Mouse (Mus musculus) heart, postnatal 36 days (tissue): Measurements from ENCODE around the gene Inafm2. TPM values are rescaled to one million over a fixed set of nuclear protein-coding genes. Genes with fewer than 3 reads are reported as not detected.

Experiments used
- DNase-seq, 2 experiments: peaks; one replicate each; pipeline ENCODE4 v3.0.0; 2021 to 2022
- intact Hi-C: fragments of 180-260 bp; cut with DNase I; formaldehyde crosslinking; loops from one replicate; pipeline ENCODE4 v1.15.1; 2025
- total RNA-seq, 2 experiments: library from RNA; stranded (reverse); gene quantifications; 2 replicates each; pipeline ENCODE4 v1.2.3; 2021

Inafm2 gene
- total RNA-seq, 2 experiments from 2014 or later, result 27.2 to 29.6 TPM

- intact Hi-C loops, result no loop called here
- no peak for DNase-seq
Measured at GRCm38 (mm10) chr2:118751896-118752791, 6.6 kb downstream of the Inafm2 start.

DNA sequence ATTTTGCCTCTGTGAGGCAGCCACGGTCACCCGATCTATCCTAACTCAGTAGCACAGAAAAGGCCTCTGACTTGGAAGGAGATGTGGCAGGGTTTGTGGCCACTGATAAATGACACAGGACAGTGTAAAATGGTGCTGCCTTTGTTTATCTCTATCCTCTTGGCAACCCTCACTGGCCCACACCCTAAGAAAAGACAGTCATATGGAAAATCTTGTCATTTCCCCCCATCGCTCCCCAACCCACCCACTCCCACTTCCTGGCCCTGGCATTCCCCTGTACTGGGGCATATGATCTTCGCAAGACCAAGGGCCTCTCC, 7.2 kb downstream of the Inafm2 start:
- intact Hi-C loops, result no loop called here
- DNase-seq, result no peak

- intact Hi-C loops, result no loop called here
- DNase-seq, result no peak
Measured at GRCm38 (mm10) chr2:118754143-118754542, 8.6 kb downstream of the Inafm2 start.

DNA sequence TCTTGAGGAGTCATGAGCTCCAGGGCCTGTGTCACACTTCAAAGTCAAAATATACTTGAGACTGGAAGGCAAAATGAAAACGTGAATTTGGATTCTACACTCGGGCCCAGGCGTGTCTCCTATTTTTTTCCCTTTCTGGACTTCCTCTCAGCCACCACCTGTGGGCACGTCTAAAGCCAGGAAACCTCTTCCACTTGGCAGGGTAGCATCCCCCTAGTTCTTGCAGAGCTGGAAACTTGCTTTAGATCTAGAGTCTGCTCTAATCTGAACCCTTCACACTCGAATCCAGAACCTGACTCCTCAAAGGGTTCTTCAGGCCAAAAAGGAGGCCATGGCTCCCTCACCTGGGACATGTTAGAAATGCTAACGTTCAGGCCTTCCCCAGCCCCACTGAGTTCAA, 9.8 kb downstream of the Inafm2 start:
- intact Hi-C loops, result no loop called here
- DNase-seq, result no peak

DNA sequence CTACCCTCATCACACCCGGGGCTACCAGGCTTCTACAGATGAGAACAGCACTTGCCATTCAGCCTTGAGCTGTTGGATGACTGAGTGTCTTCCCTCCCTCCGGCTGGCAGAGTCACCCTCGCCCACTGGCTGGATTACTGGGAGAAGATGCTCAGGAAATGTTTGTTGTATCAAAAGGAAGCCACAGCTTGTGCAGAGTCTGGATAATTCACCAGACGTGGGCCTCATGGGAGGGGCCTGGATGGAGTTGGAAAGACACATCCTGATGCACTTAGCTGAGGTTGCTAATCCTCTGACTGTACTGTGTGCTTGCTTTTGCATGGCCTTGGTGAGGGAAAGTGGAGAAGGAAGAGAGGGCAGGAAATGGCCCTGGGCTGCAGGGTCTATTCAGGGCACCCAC, 10.5 kb downstream of the Inafm2 start:
- intact Hi-C loops, result no loop called here
- no peak for DNase-seq

GRCm38 (mm10) chr2:118759828-118760227, 14.3 kb downstream of the Inafm2 start:
- peak; percentile 50 to 52 for DNase-seq
- intact Hi-C loops, result loop anchor here (5.0 kb wide), 1 partner anchor 217 kb away; no protein-coding TSS in a partner anchor

DNA sequence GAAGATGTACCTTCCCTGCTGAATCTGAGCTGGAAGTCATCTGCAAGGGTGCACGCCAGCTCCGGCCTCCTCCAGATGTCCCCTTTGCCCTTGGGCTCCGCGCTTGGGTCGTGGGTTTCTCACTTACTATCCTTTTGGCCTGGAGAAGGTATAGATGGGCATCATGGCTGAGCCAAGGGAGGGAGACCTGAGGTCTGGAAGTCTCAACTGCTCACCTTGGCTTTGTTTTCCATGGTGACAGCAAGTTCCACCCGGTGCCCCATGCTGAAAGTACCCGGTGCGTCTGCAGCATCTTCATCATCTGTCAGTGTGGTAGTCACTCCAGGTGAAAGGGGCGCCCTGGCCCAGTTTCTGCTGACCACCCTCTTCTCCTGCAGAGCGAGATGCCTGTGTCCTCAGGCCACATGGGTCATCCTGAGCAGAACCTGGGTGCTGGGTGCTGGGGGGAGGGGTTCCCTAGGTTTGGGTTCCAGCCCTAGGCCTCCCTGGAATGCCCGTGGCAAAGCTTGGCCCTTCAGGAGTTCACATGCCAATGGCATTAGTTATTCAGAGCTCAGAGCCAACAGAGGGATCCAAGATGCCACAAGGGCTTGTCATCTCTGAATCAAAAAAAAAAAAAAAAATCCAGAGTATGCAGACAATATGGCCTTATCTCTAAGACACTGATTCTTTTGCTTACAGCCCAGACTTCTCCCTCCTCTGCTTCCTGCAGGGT, 14.9 kb downstream of the Inafm2 start:
- DNase-seq, result no peak
- intact Hi-C loops, result loop anchor here (1.0 to 5.0 kb wide), 2 partner anchors 15 to 217 kb away; partner anchors contain the start of gene Inafm2

- intact Hi-C loops, result loop anchor here (1.0 to 5.0 kb wide), 2 partner anchors 16 to 216 kb away; partner anchors contain the start of gene Inafm2
- DNase-seq, result no peak
Measured at GRCm38 (mm10) chr2:118761358-118761757, 15.8 kb downstream of the Inafm2 start.

GRCm38 (mm10) chr2:118761906-118762783, 16.6 kb downstream of the Inafm2 start, which contains the start of gene Ccdc9b:
TSS of gene Ccdc9b (minus strand) at chr2:118762661.
- intact Hi-C loops, result loop anchor here (1.0 to 5.0 kb wide), 2 partner anchors 17 to 215 kb away; partner anchors contain the start of gene Inafm2
- peak; percentile 88 to 92 for DNase-seq

DNA sequence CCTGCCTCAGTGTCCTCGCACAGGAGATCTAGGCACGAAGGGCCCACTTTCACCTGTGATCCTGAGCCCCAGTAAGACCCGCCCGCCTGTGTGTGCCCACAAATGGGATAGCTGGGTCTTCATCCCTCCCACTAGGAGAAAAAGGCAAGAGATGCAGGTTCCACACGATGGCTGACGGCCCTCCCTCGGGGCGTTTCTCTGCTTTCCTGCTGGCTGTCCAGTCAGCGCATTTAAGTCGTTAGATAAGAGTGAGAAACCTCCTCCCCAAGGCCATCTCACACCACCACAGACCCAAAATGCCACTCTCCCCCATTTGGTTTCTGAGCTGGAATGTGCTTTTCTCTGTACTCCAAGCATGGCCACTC, 17.2 kb downstream of the Inafm2 start:
- intact Hi-C loops, result loop anchor here (5.0 kb wide), 1 partner anchor 215 kb away; no protein-coding TSS in a partner anchor

GRCm38 (mm10) chr2:118763469-118763868, 17.9 kb downstream of the Inafm2 start:
- intact Hi-C loops, result loop anchor here (5.0 kb wide), 1 partner anchor 214 kb away; no protein-coding TSS in a partner anchor

More for the DNA sequence above, 17.2 kb downstream of the Inafm2 start:
- no peak for DNase-seq

GRCm38 (mm10) chr2:118764094-118764831, 18.7 kb downstream of the Inafm2 start:
- DNase-seq, result peak in 1 of 2 experiments; percentile 44
- intact Hi-C loops, result loop anchor here (2.0 to 5.0 kb wide), 2 partner anchors 119 to 213 kb away; no protein-coding TSS in a partner anchor

More at GRCm38 (mm10) chr2:118763469-118763868, 17.9 kb downstream of the Inafm2 start:
- DNase-seq, result peak; percentile 46 to 49

DNA sequence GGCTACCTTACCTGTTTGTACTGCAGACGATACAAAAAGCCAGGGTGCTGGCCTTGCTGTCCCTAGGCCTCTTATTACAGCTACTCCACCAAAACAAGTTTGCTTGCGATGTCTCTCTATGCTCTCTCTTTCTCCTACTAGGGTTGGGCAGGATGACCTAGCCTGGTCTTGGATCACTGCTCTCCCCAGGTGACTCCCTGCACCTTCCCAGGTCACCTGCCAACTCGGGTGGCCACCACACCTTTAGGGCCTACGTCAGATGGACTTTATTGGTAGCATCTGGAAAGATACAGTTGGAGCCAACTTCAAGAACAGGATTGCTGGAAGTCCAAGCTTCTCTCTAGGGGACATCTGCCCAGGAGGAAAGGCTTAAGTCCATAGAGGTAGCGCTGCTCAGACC, 19.3 kb downstream of the Inafm2 start:
- intact Hi-C loops, result loop anchor here (2.0 to 5.0 kb wide), 2 partner anchors 118 to 212 kb away; no protein-coding TSS in a partner anchor
- DNase-seq, result no peak

GRCm38 (mm10) chr2:118766041-118767033, 20.8 kb downstream of the Inafm2 start:
- DNase-seq, result no peak
- intact Hi-C loops, result no loop called here

- intact Hi-C loops, result no loop called here
- DNase-seq, result no peak
Measured at GRCm38 (mm10) chr2:118772158-118772874, 26.8 kb downstream of the Inafm2 start, which contains the start of gene Phgr1. TSS of gene Phgr1 (plus strand) at chr2:118772769.

DNA sequence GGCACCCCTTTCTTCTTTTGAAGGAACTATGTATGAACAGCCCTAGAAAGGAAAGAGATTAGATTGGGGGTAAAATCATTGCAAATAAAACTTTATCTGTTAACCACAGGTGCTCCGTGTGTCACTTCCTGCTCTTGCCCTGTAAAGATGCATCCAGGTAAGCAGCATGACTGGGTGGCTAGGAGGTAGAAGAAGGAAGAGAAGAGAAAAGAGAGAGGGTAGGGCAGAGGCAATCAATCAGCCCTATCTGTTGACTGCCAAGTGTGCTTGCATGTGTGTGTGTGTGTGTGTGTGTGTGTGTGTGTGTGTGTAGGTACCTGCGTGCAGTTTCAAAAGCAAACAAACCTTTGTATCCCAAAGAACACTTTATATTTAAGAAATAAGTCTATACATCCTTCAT, 29.0 kb downstream of the Inafm2 start:
- intact Hi-C loops, result no loop called here
- DNase-seq, result no peak

DNA sequence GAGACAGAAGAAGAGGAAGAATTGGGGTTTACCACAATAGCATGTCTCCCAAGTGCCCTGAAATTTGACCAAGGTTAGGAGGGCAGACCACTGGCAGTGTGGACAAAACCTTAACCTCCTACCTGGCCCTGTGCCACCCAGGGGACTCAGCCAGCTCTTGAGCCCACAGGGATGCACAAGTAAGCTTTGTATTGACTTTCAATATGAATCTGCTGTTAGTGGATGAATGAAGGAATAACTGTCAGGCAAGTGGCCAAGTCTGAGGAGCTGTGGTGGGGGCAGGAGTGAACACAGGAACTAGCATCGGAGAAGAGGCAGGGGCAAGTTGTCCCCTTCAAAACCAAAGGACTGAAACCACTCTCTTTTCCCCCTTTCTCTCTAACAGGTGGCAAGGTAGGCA, 29.8 kb downstream of the Inafm2 start:
- no peak for DNase-seq
- intact Hi-C loops, result no loop called here
